Mouse (Mus musculus): ENCODE data around the gene Ncl. TPM values are rescaled to one million over a fixed set of nuclear protein-coding genes. Genes with fewer than 3 reads are reported as not detected.
"Not testable (repeated sequence)": the region's sequence is repeated elsewhere in the genome, so short reads cannot be mapped to it uniquely, and the experiment has no call there.

Gene Ncl
- total and polyA plus RNA-seq, 3 experiments = 246 to 1,708 (median 370) TPM

DNA sequence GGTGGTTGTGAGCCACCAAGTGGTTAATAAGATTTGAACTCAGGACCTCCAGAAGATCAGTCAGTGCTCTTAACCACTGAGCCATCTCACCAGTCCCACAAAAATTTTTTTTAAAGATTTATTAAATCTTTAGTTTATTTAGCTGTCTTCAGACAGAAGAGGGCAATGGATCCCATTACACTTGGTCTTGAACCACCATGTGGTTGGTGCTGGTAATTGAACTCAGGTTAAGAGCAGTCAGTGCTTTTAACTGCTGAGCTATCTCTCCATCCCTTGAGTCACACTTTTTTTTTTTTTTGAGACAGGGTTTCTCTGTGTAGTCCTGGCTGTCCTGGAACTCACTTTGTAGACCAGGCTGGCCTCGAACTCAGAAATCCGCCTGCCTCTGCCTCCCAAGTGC lies 18.1 kb downstream of the Ncl start:
- not testable (repeated sequence) for H3K27ac ChIP-seq (ENCODE audit: control insufficient read depth, low read depth, low read length); H3K9me3 ChIP-seq (replicated peaks; ENCODE audit: insufficient read depth, low read length); H3K4me3 ChIP-seq (ENCODE audit: control insufficient read depth in 1 of 2, insufficient read depth in 1 of 2, low read depth in 2 of 2, low read length in 2 of 2); H3K79me2 ChIP-seq (ENCODE audit: control insufficient read depth, insufficient read depth, low read length, poor library complexity); H3K9ac ChIP-seq (ENCODE audit: control insufficient read depth, low read depth, low read length, poor library complexity, severe bottlenecking); H3K4me1 ChIP-seq (ENCODE audit: control insufficient read depth in 1 of 2, insufficient read depth in 2 of 2, low read length in 2 of 2); H3K27me3 ChIP-seq (ENCODE audit: control insufficient read depth in 1 of 2, insufficient read depth in 2 of 2, low read length in 2 of 2)
- TF ChIP-seq CTCF (IDR thresholded peaks at IDR 0.05 in 2 of 3, conservative IDR thresholded peaks at IDR 0.05 in 1 of 3; ENCODE audit: control insufficient read depth in 1 of 3, insufficient read depth in 1 of 3, low read depth in 2 of 3, low read length in 3 of 3, poor library complexity in 1 of 3, severe bottlenecking in 1 of 3) = peak in 1 of 3 experiments; percentile 39; a peak in 2 of 6 replicates
- peak; percentile 45; the same call in 1 of the 2 replicates for TF ChIP-seq ZNF384 (IDR thresholded peaks at IDR 0.05; ENCODE audit: low read depth, low read length)
- peak; percentile 17 for TF ChIP-seq RAD21 (IDR thresholded peaks at IDR 0.05; ENCODE audit: low read depth, low read length)
- peak; percentile 38 for TF ChIP-seq SMC3 (IDR thresholded peaks at IDR 0.05; ENCODE audit: low read depth, low read length)
- H3K36me3 ChIP-seq (ENCODE audit: control insufficient read depth in 1 of 2, insufficient read depth in 2 of 2, low read length in 2 of 2) = peaks cover 0 to 13% of the 10 kb centered on the region in 2 experiments; a peak in 2 of 4 replicates
- peak; percentile 61 for DNase-seq (ENCODE audit: low read depth, low spot score)

DNA sequence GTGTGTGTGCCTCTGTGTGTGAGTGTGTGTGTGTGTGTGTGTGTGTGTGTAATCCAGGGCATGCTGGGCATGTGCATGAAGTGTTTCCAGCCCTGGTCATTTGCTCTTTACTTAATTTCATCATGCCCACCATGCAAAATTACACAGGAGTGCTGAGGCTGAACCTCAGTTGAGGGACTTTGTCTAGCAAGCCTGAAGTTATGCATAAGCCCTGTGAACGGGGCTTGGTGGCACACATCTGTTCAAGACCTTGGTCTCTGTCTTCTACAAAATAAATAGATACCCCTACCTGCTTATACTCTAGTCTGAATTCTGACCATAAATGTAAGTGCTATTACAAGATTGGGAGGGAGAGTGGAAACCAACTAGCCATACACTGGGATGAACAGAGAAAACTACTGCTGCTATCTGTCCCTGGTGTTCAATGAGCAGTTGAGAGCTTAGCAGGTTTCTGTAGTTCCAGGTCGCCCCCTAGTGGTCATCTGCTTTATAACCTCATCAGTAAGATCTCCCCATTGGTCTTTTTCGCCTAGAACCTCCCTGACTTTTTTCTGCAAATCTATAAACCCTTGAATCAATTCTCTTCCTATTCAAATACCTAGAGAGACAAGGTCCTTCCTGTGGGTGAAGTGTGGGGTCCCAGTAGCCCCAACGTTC lies 19.9 kb downstream of the Ncl start:
- H3K4me3 ChIP-seq (ENCODE audit: control insufficient read depth in 1 of 2, insufficient read depth in 1 of 2, low read depth in 2 of 2, low read length in 2 of 2) = no peak overlapping the region
- peak; percentile 90 for DNase-seq (ENCODE audit: low read depth, low spot score)
- no peak overlapping the region for H3K27ac ChIP-seq (ENCODE audit: control insufficient read depth, low read depth, low read length)
- no peak overlapping the region for H3K9ac ChIP-seq (ENCODE audit: control insufficient read depth, low read depth, low read length, poor library complexity, severe bottlenecking)
- no peaks in the 10 kb centered on the region; a peak in 1 of 4 replicates for H3K27me3 ChIP-seq (ENCODE audit: control insufficient read depth in 1 of 2, insufficient read depth in 2 of 2, low read length in 2 of 2)
- H3K79me2 ChIP-seq (ENCODE audit: control insufficient read depth, insufficient read depth, low read length, poor library complexity) = no peaks in the 10 kb centered on the region
- H3K9me3 ChIP-seq (replicated peaks; ENCODE audit: insufficient read depth, low read length) = no peaks in the 10 kb centered on the region
- no peaks in the 10 kb centered on the region for H3K4me1 ChIP-seq (ENCODE audit: control insufficient read depth in 1 of 2, insufficient read depth in 2 of 2, low read length in 2 of 2)
- H3K36me3 ChIP-seq (ENCODE audit: control insufficient read depth in 1 of 2, insufficient read depth in 2 of 2, low read length in 2 of 2) = no peaks in the 10 kb centered on the region
- TF ChIP-seq POLR2AphosphoS2 (IDR thresholded peaks at IDR 0.05; ENCODE audit: low read length) = no peak
- TF ChIP-seq EP300 (IDR thresholded peaks at IDR 0.05; ENCODE audit: low read depth in 1 of 2, low read length in 2 of 2) = no peak
- TF ChIP-seq ELF1 (IDR thresholded peaks at IDR 0.05; ENCODE audit: low read depth, low read length) = no peak
- TF ChIP-seq POLR2AphosphoS5 (IDR thresholded peaks at IDR 0.05; ENCODE audit: borderline replicate concordance, low read depth, low read length) = no peak
- no peak for TF ChIP-seq MAX (IDR thresholded peaks at IDR 0.05; ENCODE audit: low read length)
- TF ChIP-seq RCOR1 (IDR thresholded peaks at IDR 0.05; ENCODE audit: low read depth, low read length) = no peak
- no peak for TF ChIP-seq MYB (IDR thresholded peaks at IDR 0.05; ENCODE audit: low read depth, low read length)
- no peak for TF ChIP-seq CHD2 (IDR thresholded peaks at IDR 0.05; ENCODE audit: low read length)
- TF ChIP-seq MAFK (IDR thresholded peaks at IDR 0.05; ENCODE audit: borderline replicate concordance, low read depth, low read length) = no peak
- no peak for TF ChIP-seq JUND (IDR thresholded peaks at IDR 0.05; ENCODE audit: low read depth, low read length)
- TF ChIP-seq TBP (IDR thresholded peaks at IDR 0.05; ENCODE audit: low read depth, low read length) = no peak
- TF ChIP-seq SIN3A (IDR thresholded peaks at IDR 0.05; ENCODE audit: low read length) = no peak
- TF ChIP-seq TAL1 (IDR thresholded peaks at IDR 0.05; ENCODE audit: low read length) = no peak
- TF ChIP-seq MEF2A (IDR thresholded peaks at IDR 0.05; ENCODE audit: extremely low read depth, insufficient replicate concordance, low read depth, low read length, poor library complexity, severe bottlenecking) = no peak
- TF ChIP-seq BHLHE40 (IDR thresholded peaks at IDR 0.05; ENCODE audit: borderline replicate concordance, low read depth, low read length) = no peak
- TF ChIP-seq ZMIZ1 (IDR thresholded peaks at IDR 0.05; ENCODE audit: low read depth, low read length) = no peak
- peak; percentile 99 for TF ChIP-seq RAD21 (IDR thresholded peaks at IDR 0.05; ENCODE audit: low read depth, low read length)
- TF ChIP-seq UBTF (IDR thresholded peaks at IDR 0.05; ENCODE audit: borderline replicate concordance, insufficient read depth, low read depth, low read length) = no peak
- no peak for TF ChIP-seq NRF1 (IDR thresholded peaks at IDR 0.05; ENCODE audit: insufficient read depth, low read depth, low read length, poor library complexity, severe bottlenecking)
- TF ChIP-seq HCFC1 (IDR thresholded peaks at IDR 0.05; ENCODE audit: low read depth, low read length) = no peak
- TF ChIP-seq CHD1 (IDR thresholded peaks at IDR 0.05; ENCODE audit: low read depth, low read length) = no peak
- no peak for TF ChIP-seq USF1 (IDR thresholded peaks at IDR 0.05; ENCODE audit: low read depth, low read length)
- peak; percentile 96 for TF ChIP-seq SMC3 (IDR thresholded peaks at IDR 0.05; ENCODE audit: low read depth, low read length)
- no peak for TF ChIP-seq GABPA (IDR thresholded peaks at IDR 0.05; ENCODE audit: low read depth, low read length)
- TF ChIP-seq ZC3H11A (IDR thresholded peaks at IDR 0.05; ENCODE audit: low read depth, low read length) = peak; percentile 97
- TF ChIP-seq CTCF (IDR thresholded peaks at IDR 0.05 in 2 of 3, conservative IDR thresholded peaks at IDR 0.05 in 1 of 3; ENCODE audit: control insufficient read depth in 1 of 3, insufficient read depth in 1 of 3, low read depth in 2 of 3, low read length in 3 of 3, poor library complexity in 1 of 3, severe bottlenecking in 1 of 3) = peak; percentile 75 to 99 (median 82)
- no peak for TF ChIP-seq TCF12 (IDR thresholded peaks at IDR 0.05; ENCODE audit: low read depth, low read length)
- no peak for TF ChIP-seq MXI1 (IDR thresholded peaks at IDR 0.05; ENCODE audit: low read depth, low read length)
- no peak for TF ChIP-seq KAT2A (conservative IDR thresholded peaks at IDR 0.05; ENCODE audit: low read depth, low read length)
